Mouse (Mus musculus): ENCODE measurements around the gene Lrrfip1.

The Lrrfip1 gene

GRCm38 (mm10) chr1:90998891-90999611 is 514 bp downstream of the Lrrfip1 start:
- peak; percentile 22 to 33 for DNase-seq

- DNase-seq, result no peak
Observed at GRCm38 (mm10) chr1:90999911-91000601, 1.5 kb downstream of the Lrrfip1 start.

- DNase-seq, result no peak
Observed at GRCm38 (mm10) chr1:91001101-91001500, 2.6 kb downstream of the Lrrfip1 start.

- no peak for DNase-seq
Observed at GRCm38 (mm10) chr1:91001871-91002539, 3.5 kb downstream of the Lrrfip1 start.

GRCm38 (mm10) chr1:91002641-91003040 is 4.1 kb downstream of the Lrrfip1 start:
- no peak for DNase-seq

- no peak for DNase-seq
Observed at GRCm38 (mm10) chr1:91003522-91004253, 5.2 kb downstream of the Lrrfip1 start.

- DNase-seq, result no peak
Observed at GRCm38 (mm10) chr1:91006037-91006436, 7.5 kb downstream of the Lrrfip1 start.

- DNase-seq, result no peak
Observed at GRCm38 (mm10) chr1:91006708-91007107, 8.2 kb downstream of the Lrrfip1 start.

GRCm38 (mm10) chr1:91008147-91008682 is 9.7 kb downstream of the Lrrfip1 start:
- no peak for DNase-seq

GRCm38 (mm10) chr1:91008746-91009145 is 10.2 kb downstream of the Lrrfip1 start:
- DNase-seq, result no peak

GRCm38 (mm10) chr1:91009266-91009665 is 10.7 kb downstream of the Lrrfip1 start:
- peak; percentile 30 to 39 for DNase-seq

- DNase-seq, result no peak
Observed at GRCm38 (mm10) chr1:91010216-91010615, 11.7 kb downstream of the Lrrfip1 start.

- no peak for DNase-seq
Observed at GRCm38 (mm10) chr1:91010716-91011115, 12.2 kb downstream of the Lrrfip1 start.

- no peak for DNase-seq
Observed at GRCm38 (mm10) chr1:91011336-91011735, 12.8 kb downstream of the Lrrfip1 start.

- DNase-seq, result no peak
Observed at GRCm38 (mm10) chr1:91013803-91014202, 15.3 kb downstream of the Lrrfip1 start.

GRCm38 (mm10) chr1:91015571-91015970 is 17.0 kb downstream of the Lrrfip1 start:
- no peak for DNase-seq

GRCm38 (mm10) chr1:91017111-91017758 is 18.7 kb downstream of the Lrrfip1 start:
- DNase-seq, result peak in 1 of 2 experiments; percentile 33

- DNase-seq, result no peak
Observed at GRCm38 (mm10) chr1:91019346-91019745, 20.8 kb downstream of the Lrrfip1 start.

- DNase-seq, result peak in 1 of 2 experiments; percentile 37
Observed at GRCm38 (mm10) chr1:91021304-91021703, 22.8 kb downstream of the Lrrfip1 start.

- DNase-seq, result no peak
Observed at GRCm38 (mm10) chr1:91022157-91022895, 23.8 kb downstream of the Lrrfip1 start.

- no peak for DNase-seq
Observed at GRCm38 (mm10) chr1:91023230-91023629, 24.7 kb downstream of the Lrrfip1 start.

All from cerebellum, postnatal 14 days (tissue).